Mouse (Mus musculus): Measurements from ENCODE around the gene Actr3b. TPM values are rescaled to one million over a fixed set of nuclear protein-coding genes. Genes with fewer than 3 reads are reported as not detected.
"Not testable (repeated sequence)": the region's sequence is repeated elsewhere in the genome, so short reads cannot be mapped to it uniquely, and the experiment has no call there.

Gene Actr3b
- 0.40 TPM for polyA plus RNA-seq (2012; fragmentation: generic; extraction: Trizol)

DNA sequence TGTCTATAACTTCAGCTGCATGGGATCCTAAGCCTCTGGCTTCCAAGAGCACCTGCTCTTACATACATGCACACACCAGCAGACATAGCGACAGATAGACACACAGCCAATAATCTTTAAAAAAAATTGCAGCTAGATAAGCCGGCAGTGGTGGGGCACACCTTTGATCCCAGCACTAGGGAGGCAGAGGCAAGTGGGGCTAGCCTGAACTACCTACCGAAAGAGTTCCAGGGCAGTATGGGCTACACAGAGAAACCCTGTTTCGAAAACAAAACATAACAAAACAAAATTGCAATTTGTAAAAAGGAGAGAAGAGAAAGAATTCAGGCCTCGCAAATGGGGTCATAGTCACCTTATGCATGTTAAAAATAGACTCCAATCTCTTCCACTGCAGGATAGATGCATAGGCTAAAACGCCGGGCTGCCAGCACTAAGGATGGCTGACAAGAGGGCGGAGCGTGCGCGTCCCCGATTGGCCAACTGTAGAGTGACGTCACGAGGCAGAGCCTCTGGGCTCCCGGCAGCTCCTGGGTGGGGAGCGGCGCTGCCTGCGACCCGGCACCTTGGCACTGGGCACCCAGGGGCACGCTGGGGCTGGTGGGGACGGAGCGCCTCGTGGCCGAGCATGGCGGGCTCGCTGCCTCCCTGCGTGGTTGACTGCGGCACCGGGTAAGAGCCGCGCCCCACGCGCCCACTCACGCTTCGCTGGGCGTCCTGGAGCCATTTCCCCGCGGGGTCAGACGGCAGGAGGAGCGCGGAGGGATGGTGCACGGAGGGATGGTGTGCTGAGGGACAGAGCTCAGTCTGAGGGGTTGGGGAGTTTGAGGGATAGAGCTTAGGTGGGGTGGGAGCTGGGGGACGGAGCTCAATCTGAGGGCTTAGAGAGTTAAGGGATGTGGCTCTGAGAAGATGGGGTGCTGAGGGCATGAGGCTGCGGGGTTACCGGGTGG is at the start of gene Actr3b:
Gene Actr3b, plus strand, starts transcription at position 538 of the 950 bp plus-strand sequence.
- Histone ChIP-seq H3K4me3 (no peak within 1 kb of the TSS), H3K27me3 (ENCODE audit: control insufficient read depth, insufficient read depth, insufficient read length) (no peaks in the 10 kb centered on the region), H3ac (ENCODE audit: control insufficient read depth, insufficient read length) (peak within 1 kb of the TSS; percentile 39), H3K36me3 (ENCODE audit: control insufficient read depth, insufficient read depth) (no peaks in the 10 kb centered on the region), H3K79me2 (ENCODE audit: control insufficient read depth, insufficient read depth) (no peaks in the 10 kb centered on the region), H3K4me2 (ENCODE audit: low read depth) (peak within 1 kb of the TSS; percentile 77)
- no peak for TF ChIP-seq SRF (IDR thresholded peaks at IDR 0.05; ENCODE audit: control insufficient read depth, insufficient read length, low read depth)
- peak in 1 of 3 experiments; percentile 42 for TF ChIP-seq MYOG (IDR thresholded peaks at IDR 0.05; ENCODE audit: control insufficient read depth in 1 of 3, insufficient read depth in 1 of 3, insufficient read length in 2 of 3, low read depth in 2 of 3)
- TF ChIP-seq POLR2A (IDR thresholded peaks at IDR 0.05; ENCODE audit: insufficient read length, low read depth), result peak; percentile 25

DNA sequence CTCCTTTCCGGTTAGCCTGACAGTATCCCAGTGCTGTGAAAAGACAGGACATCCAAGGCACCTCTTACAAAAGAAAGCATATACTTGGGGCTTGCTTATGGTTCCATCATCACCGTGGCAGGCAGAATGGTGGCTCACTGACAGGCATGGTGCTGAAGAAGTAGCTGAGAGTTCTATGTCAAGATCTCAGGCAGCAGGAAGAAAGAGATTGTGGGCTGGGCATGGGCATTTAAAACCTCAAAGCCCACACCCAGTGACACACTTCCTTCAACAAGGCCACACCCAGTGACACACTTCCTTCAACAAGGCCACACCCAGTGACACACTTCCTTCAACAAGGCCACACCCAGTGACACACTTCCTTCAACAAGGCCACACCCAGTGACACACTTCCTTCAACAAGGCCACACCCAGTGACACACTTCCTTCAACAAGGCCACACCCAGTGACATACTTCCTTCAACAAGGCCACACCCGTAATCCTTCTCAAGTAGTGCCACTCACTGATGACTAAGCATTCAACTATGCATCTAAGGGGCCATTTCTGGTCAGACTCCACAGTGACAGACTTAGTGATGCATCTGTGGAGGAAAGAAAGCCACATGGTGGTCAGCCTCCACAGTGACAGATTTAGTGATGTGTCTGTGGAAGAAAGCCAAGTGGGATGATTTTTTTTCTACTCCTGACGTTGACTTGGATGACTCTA is 46.6 kb upstream of the Actr3b start:
- not testable (repeated sequence) for H3K27me3 ChIP-seq (ENCODE audit: control insufficient read depth, insufficient read depth, insufficient read length); H3K79me2 ChIP-seq (ENCODE audit: control insufficient read depth, insufficient read depth); H3K4me3 ChIP-seq; H3K36me3 ChIP-seq (ENCODE audit: control insufficient read depth, insufficient read depth); H3K4me2 ChIP-seq (ENCODE audit: low read depth); H3ac ChIP-seq (ENCODE audit: control insufficient read depth, insufficient read length)

DNA sequence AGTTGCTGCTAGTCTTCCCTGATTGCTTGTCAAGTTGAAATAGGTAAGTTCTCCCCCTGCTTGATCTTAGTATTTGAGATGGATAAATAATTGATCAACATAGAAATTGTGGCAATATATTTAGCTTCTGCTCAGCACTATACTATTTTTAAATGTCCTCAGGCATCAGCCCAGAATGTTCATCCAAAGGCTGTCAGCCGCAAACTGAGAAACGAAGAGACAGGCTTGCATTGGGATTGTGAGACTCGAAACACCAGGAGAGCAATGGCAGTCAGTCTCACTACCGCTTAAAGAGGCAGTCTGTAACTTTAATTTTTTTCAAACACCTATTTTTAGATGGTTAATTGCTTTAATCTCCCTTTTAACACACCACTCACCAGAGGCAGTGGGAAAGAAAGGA is 40.4 kb upstream of the Actr3b start:
- Histone ChIP-seq H3K27me3 (ENCODE audit: control insufficient read depth, insufficient read depth, insufficient read length) (no peaks in the 10 kb centered on the region), H3K4me3 (no peak overlapping the region), H3K4me2 (ENCODE audit: low read depth) (no peak overlapping the region), H3ac (ENCODE audit: control insufficient read depth, insufficient read length) (no peak overlapping the region), H3K36me3 (ENCODE audit: control insufficient read depth, insufficient read depth) (no peaks in the 10 kb centered on the region), H3K79me2 (ENCODE audit: control insufficient read depth, insufficient read depth) (no peaks in the 10 kb centered on the region)
- TF ChIP-seq USF1 (IDR thresholded peaks at IDR 0.05; ENCODE audit: low read depth), result no peak
- no peak for TF ChIP-seq TCF12 (IDR thresholded peaks at IDR 0.05; ENCODE audit: insufficient read depth, poor library complexity, severe bottlenecking)
- TF ChIP-seq MAX (IDR thresholded peaks at IDR 0.05; ENCODE audit: low read depth), result no peak
- TF ChIP-seq MYOG (IDR thresholded peaks at IDR 0.05; ENCODE audit: control insufficient read depth in 1 of 3, insufficient read depth in 1 of 3, insufficient read length in 2 of 3, low read depth in 2 of 3), result no peak
- no peak for TF ChIP-seq TCF3 (IDR thresholded peaks at IDR 0.05; ENCODE audit: insufficient read length, low read depth)
- TF ChIP-seq E2F4 (IDR thresholded peaks at IDR 0.05; ENCODE audit: insufficient read depth), result no peak
- TF ChIP-seq POLR2A (IDR thresholded peaks at IDR 0.05; ENCODE audit: insufficient read length, low read depth), result no peak
- no peak for TF ChIP-seq REST (IDR thresholded peaks at IDR 0.05; ENCODE audit: insufficient read depth, insufficient read length)
- TF ChIP-seq POLR2AphosphoS2 (IDR thresholded peaks at IDR 0.05; ENCODE audit: insufficient read length, low read depth), result no peak
- no peak for TF ChIP-seq MYOD1 (IDR thresholded peaks at IDR 0.05; ENCODE audit: control insufficient read depth in 1 of 3, insufficient read length in 2 of 3, low read depth in 2 of 3)
- TF ChIP-seq SRF (IDR thresholded peaks at IDR 0.05; ENCODE audit: control insufficient read depth, insufficient read length, low read depth), result no peak
- TF ChIP-seq CEBPB (IDR thresholded peaks at IDR 0.05; ENCODE audit: insufficient read depth, poor library complexity, severe bottlenecking), result no peak

DNA sequence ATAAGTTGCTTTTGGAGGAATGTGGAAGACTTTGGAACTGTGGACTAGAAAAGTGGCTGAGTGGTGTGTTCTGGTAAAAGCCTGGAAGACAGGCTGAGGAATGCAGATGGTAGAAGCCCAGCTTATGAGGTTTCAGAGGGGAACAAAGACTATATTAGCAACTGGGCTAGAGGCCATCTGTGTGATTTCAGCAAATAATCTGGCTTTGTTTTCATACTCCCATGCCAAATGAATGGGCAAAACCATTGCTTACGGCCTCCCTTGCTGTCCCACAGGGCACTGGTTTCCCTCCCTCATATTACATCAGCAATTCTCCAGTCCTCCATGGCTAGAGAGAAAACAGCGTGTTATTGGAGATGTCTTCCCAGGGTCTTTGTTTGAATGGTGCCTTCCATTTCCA is 36.8 kb upstream of the Actr3b start:
- Histone ChIP-seq H3K79me2 (ENCODE audit: control insufficient read depth, insufficient read depth) (no peaks in the 10 kb centered on the region), H3ac (ENCODE audit: control insufficient read depth, insufficient read length) (no peak overlapping the region), H3K4me2 (ENCODE audit: low read depth) (no peak overlapping the region), H3K4me3 (no peak overlapping the region), H3K27me3 (ENCODE audit: control insufficient read depth, insufficient read depth, insufficient read length) (no peaks in the 10 kb centered on the region), H3K36me3 (ENCODE audit: control insufficient read depth, insufficient read depth) (no peaks in the 10 kb centered on the region)
- no peak for TF ChIP-seq SRF (IDR thresholded peaks at IDR 0.05; ENCODE audit: control insufficient read depth, insufficient read length, low read depth)
- no peak for TF ChIP-seq CEBPB (IDR thresholded peaks at IDR 0.05; ENCODE audit: insufficient read depth, poor library complexity, severe bottlenecking)
- TF ChIP-seq MYOG (IDR thresholded peaks at IDR 0.05; ENCODE audit: control insufficient read depth in 1 of 3, insufficient read depth in 1 of 3, insufficient read length in 2 of 3, low read depth in 2 of 3), result no peak
- no peak for TF ChIP-seq REST (IDR thresholded peaks at IDR 0.05; ENCODE audit: insufficient read depth, insufficient read length)
- TF ChIP-seq TCF12 (IDR thresholded peaks at IDR 0.05; ENCODE audit: insufficient read depth, poor library complexity, severe bottlenecking), result no peak
- TF ChIP-seq E2F4 (IDR thresholded peaks at IDR 0.05; ENCODE audit: insufficient read depth), result no peak
- TF ChIP-seq POLR2AphosphoS2 (IDR thresholded peaks at IDR 0.05; ENCODE audit: insufficient read length, low read depth), result no peak
- TF ChIP-seq MYOD1 (IDR thresholded peaks at IDR 0.05; ENCODE audit: control insufficient read depth in 1 of 3, insufficient read length in 2 of 3, low read depth in 2 of 3), result no peak
- TF ChIP-seq POLR2A (IDR thresholded peaks at IDR 0.05; ENCODE audit: insufficient read length, low read depth), result no peak
- no peak for TF ChIP-seq MAX (IDR thresholded peaks at IDR 0.05; ENCODE audit: low read depth)

DNA sequence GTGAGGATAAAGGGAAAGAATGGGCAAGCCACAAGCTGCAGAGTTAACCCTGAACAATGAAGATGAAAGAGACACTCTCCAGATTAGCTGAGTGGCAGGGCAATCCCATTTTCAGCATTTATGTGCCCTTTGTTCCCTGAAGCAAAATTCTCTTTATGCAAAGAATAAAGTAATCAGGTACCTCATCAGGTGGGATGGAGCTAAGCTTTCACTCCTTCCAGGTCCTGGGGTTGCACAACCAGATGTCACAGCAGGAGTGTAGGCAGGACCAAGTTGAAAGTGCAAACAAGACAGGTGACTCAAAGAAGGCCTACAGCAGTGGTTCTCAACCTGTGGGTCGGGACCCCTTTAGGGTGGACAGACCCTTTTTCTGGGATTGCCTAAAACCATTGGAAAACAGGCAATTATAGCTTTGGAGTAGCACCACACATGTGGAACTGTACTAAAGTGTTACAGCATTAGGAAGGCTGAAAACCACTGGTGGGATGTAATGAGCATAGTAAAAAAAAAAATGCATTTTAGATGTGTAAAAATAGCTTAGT is 35.6 kb upstream of the Actr3b start:
- TF ChIP-seq USF1 (IDR thresholded peaks at IDR 0.05; ENCODE audit: low read depth) (no peak), TCF3 (IDR thresholded peaks at IDR 0.05; ENCODE audit: insufficient read length, low read depth) (no peak), MYOD1 (IDR thresholded peaks at IDR 0.05; ENCODE audit: control insufficient read depth in 1 of 3, insufficient read length in 2 of 3, low read depth in 2 of 3) (no peak), TCF12 (IDR thresholded peaks at IDR 0.05; ENCODE audit: insufficient read depth, poor library complexity, severe bottlenecking) (no peak), POLR2AphosphoS2 (IDR thresholded peaks at IDR 0.05; ENCODE audit: insufficient read length, low read depth) (no peak), REST (IDR thresholded peaks at IDR 0.05; ENCODE audit: insufficient read depth, insufficient read length) (no peak), CEBPB (IDR thresholded peaks at IDR 0.05; ENCODE audit: insufficient read depth, poor library complexity, severe bottlenecking) (no peak), SRF (IDR thresholded peaks at IDR 0.05; ENCODE audit: control insufficient read depth, insufficient read length, low read depth) (no peak), POLR2A (IDR thresholded peaks at IDR 0.05; ENCODE audit: insufficient read length, low read depth) (no peak), MAX (IDR thresholded peaks at IDR 0.05; ENCODE audit: low read depth) (no peak), MYOG (IDR thresholded peaks at IDR 0.05; ENCODE audit: control insufficient read depth in 1 of 3, insufficient read depth in 1 of 3, insufficient read length in 2 of 3, low read depth in 2 of 3) (no peak), E2F4 (IDR thresholded peaks at IDR 0.05; ENCODE audit: insufficient read depth) (no peak)
- H3ac ChIP-seq (ENCODE audit: control insufficient read depth, insufficient read length), result no peak overlapping the region
- H3K27me3 ChIP-seq (ENCODE audit: control insufficient read depth, insufficient read depth, insufficient read length), result no peaks in the 10 kb centered on the region
- H3K4me2 ChIP-seq (ENCODE audit: low read depth), result no peak overlapping the region
- H3K36me3 ChIP-seq (ENCODE audit: control insufficient read depth, insufficient read depth), result no peaks in the 10 kb centered on the region
- H3K79me2 ChIP-seq (ENCODE audit: control insufficient read depth, insufficient read depth), result no peaks in the 10 kb centered on the region
- no peak overlapping the region for H3K4me3 ChIP-seq

Data from myocyte (in vitro differentiated cells).